In the genomic region with DNA sequence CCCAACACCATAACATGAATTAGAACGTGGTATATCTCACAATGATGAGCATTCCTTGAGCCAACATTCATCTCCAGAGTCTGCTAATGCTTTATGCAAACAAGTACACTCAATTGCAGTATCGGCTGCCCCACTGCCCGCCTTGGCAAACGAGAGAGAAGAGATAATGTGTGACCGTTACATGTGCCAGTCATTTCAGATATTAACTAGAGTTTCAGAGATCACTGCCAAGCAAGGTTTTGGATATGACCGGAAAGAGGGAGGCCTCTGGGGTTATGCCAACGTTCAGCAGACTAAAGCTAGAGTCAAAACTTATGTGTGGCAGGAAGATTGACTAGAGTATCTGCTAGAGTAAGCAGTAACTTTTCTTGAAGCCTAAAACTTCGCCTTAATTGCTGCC, we compare ENCODE assay signal across 27 mouse cellular contexts. TPM values are rescaled to one million over a fixed set of nuclear protein-coding genes. Genes with fewer than 3 reads are reported as not detected.
DNase-seq lines count a peak whose midpoint lies in the region; ATAC-seq and TF ChIP-seq lines count a peak whose summit lies in the region.
"Had no signal": no experiment of that assay in that cellular context is flagged by ENCODE, and none has a peak within 500 bp of the region (broad histone marks: within the 10 kb centered on the region; RNA-seq: fewer than 3 reads in every experiment).

No protein-coding gene starts in this region.

- TF ChIP-seq CTCF in kidney, adult 2 months (conservative IDR thresholded peaks at IDR 0.05; ENCODE audit: insufficient read depth, insufficient read length, low read depth, low read length) = no peak

- H3K9ac ChIP-seq in kidney, embryonic 16.5 days (replicated peaks; ENCODE audit: low read length) = no peak overlapping the region
- H3K9ac ChIP-seq in hindbrain, embryonic 14.5 days = no peak overlapping the region
- H3K9ac ChIP-seq: embryonic facial prominence, embryonic 15.5 days; limb, embryonic 13.5 days; liver, embryonic 13.5 days; lung, embryonic 14.5 days; midbrain, embryonic 13.5 days had no signal

- peaks cover 7% of the 10 kb centered on the region for H3K9me3 ChIP-seq in kidney, embryonic 16.5 days (ENCODE audit: low read length)
- 0 out of 2 replicates have a peak, but pooled peaks cover 5% of the 10 kb centered on the region for H3K9me3 ChIP-seq in hindbrain, embryonic 14.5 days (ENCODE audit: control insufficient read depth, low read length)
- H3K9me3 ChIP-seq: liver, embryonic 13.5 days had no signal

- peak; percentile 7 for DNase-seq in adrenal gland, postnatal 10 days
- DNase-seq in adrenal gland, adult 8-10 months = no peak
- DNase-seq in heart, postnatal 10 days = peak; percentile 40 to 50
- DNase-seq in heart, postnatal 25 days (ENCODE audit: low spot score) = no peak
- DNase-seq in kidney, adult 2 months = peak; percentile 76
- DNase-seq in adipocyte (ENCODE audit: low spot score) = peak; percentile 56
- no peak for DNase-seq in hindbrain, embryonic 14.5 days (ENCODE audit: low spot score)
- DNase-seq: adrenal gland, postnatal 25 days; cerebellum, adult 9-10 months; layer of hippocampus, postnatal 36 days; liver, embryonic 13.5 days; lung, embryonic 14.5 days; spleen, adult 18-20 months had no signal

- intact Hi-C loops in heart, postnatal 10 days (cut with DNase I) = no loop called here
- intact Hi-C loops in heart, postnatal 25 days (cut with DNase I) = no loop called here

- peaks cover 4% of the 10 kb centered on the region; the same call in 1 of the 2 replicates for H3K4me1 ChIP-seq in kidney, adult 2 months (ENCODE audit: control insufficient read depth, insufficient read depth, low read length)
- H3K4me1 ChIP-seq in kidney, embryonic 16.5 days (ENCODE audit: insufficient read depth, low read length) = no peaks in the 10 kb centered on the region
- H3K4me1 ChIP-seq in hindbrain, embryonic 14.5 days (replicated peaks; ENCODE audit: control insufficient read depth, insufficient read depth, low read length) = 0 out of 2 replicates have a peak, but pooled peaks cover 4% of the 10 kb centered on the region
- H3K4me1 ChIP-seq: embryonic facial prominence, embryonic 15.5 days; liver, embryonic 13.5 days had no signal

- no peak overlapping the region for H3K27ac ChIP-seq in kidney, adult 2 months (ENCODE audit: insufficient read depth, low read depth, low read length)
- H3K27ac ChIP-seq in kidney, embryonic 16.5 days (ENCODE audit: low read length) = no peak overlapping the region
- H3K27ac ChIP-seq in hindbrain, embryonic 14.5 days = no peak overlapping the region
- H3K27ac ChIP-seq: embryonic facial prominence, embryonic 15.5 days; layer of hippocampus, adult 2 months; limb, embryonic 13.5 days; liver, embryonic 13.5 days; midbrain, embryonic 13.5 days had no signal

- ATAC-seq in kidney, embryonic 16.5 days (ENCODE audit: low FRiP score, low TSS enrichment) = no peak
- no peak for ATAC-seq in hindbrain, embryonic 14.5 days (ENCODE audit: low FRiP score)
- ATAC-seq: activated CD4-positive, CD25-positive, alpha-beta regulatory T cell, adult 4 months; forebrain, embryonic 14.5 days; hindbrain, embryonic 16.5 days; intestine, embryonic 16.5 days; midbrain, embryonic 13.5 days had no signal

- WGBS in kidney, adult 2 months = 41% methylated on average over 8 of the region's 8 CpGs
- WGBS in kidney, embryonic 16.5 days = 82% methylated on average over 8 of the region's 8 CpGs
- 84% methylated on average over 8 of the region's 8 CpGs for whole genome bisulfite sequencing in hindbrain, embryonic 14.5 days

- H3K36me3 ChIP-seq in kidney, adult 2 months (ENCODE audit: control insufficient read depth, insufficient read depth, low read length) = no peaks in the 10 kb centered on the region
- no peaks in the 10 kb centered on the region for H3K36me3 ChIP-seq in kidney, embryonic 16.5 days (ENCODE audit: insufficient read depth, low read length)
- H3K36me3 ChIP-seq in hindbrain, embryonic 14.5 days (replicated peaks; ENCODE audit: control insufficient read depth, insufficient read depth) = no peaks in the 10 kb centered on the region
- H3K36me3 ChIP-seq: embryonic facial prominence, embryonic 15.5 days; limb, embryonic 13.5 days; liver, embryonic 13.5 days; midbrain, embryonic 13.5 days had no signal

- no peak overlapping the region for H3K4me3 ChIP-seq in kidney, adult 2 months (ENCODE audit: insufficient read depth, low read depth, low read length)
- no peak overlapping the region for H3K4me3 ChIP-seq in kidney, embryonic 16.5 days (ENCODE audit: low read length)
- H3K4me3 ChIP-seq in hindbrain, embryonic 14.5 days (replicated peaks; ENCODE audit: low read length) = no peak overlapping the region
- H3K4me3 ChIP-seq: embryonic facial prominence, embryonic 15.5 days; layer of hippocampus, adult 2 months; limb, embryonic 13.5 days; liver, embryonic 13.5 days; midbrain, embryonic 13.5 days had no signal

- H3K27me3 ChIP-seq in kidney, adult 2 months (replicated peaks; ENCODE audit: control insufficient read depth, insufficient read depth, low read length) = no peaks in the 10 kb centered on the region
- no peaks in the 10 kb centered on the region for H3K27me3 ChIP-seq in kidney, embryonic 16.5 days (ENCODE audit: insufficient read depth, low read length)
- no peaks in the 10 kb centered on the region for H3K27me3 ChIP-seq in hindbrain, embryonic 14.5 days (ENCODE audit: control insufficient read depth, insufficient read depth, low read length)
- H3K27me3 ChIP-seq: embryonic facial prominence, embryonic 15.5 days; limb, embryonic 13.5 days; liver, embryonic 13.5 days; midbrain, embryonic 13.5 days had no signal

- no peak for TF ChIP-seq POLR2A in kidney, adult 2 months (IDR thresholded peaks at IDR 0.05; ENCODE audit: low read depth, low read length)

- H3K4me2 ChIP-seq in kidney, embryonic 16.5 days (replicated peaks; ENCODE audit: low read depth, low read length) = no peak overlapping the region
- H3K4me2 ChIP-seq in hindbrain, embryonic 14.5 days (replicated peaks) = no peak overlapping the region
- H3K4me2 ChIP-seq: embryonic facial prominence, embryonic 15.5 days; limb, embryonic 13.5 days; liver, embryonic 13.5 days; lung, embryonic 14.5 days; midbrain, embryonic 13.5 days had no signal

RNA-seq across cellular contexts. Expression of a gene that starts 35.1 kb away (rescaled TPM):
- total RNA-seq in adrenal gland, postnatal 10 days (2021) = not detected
- total RNA-seq in adrenal gland, adult 8-10 months (2022) = under 1 TPM in 1 of 4 experiments, not detected in 3; 0.31 TPM
- total RNA-seq in heart, postnatal 10 days (2021) = not detected
- total RNA-seq in heart, postnatal 25 days (2021) = not detected
- polyA plus RNA-seq in kidney, adult 2 months (2012; rRNA removed) = not detected in 2 replicates
- polyA plus RNA-seq in kidney, embryonic 16.5 days (2015; fragmentation: Nextera tagmentation; extraction: Ambion mirVana) = 0.14 and 0.22 TPM in 2 replicates
- 0.11 and 0.14 TPM in 2 replicates for polyA plus RNA-seq in hindbrain, embryonic 14.5 days (2014; fragmentation: Nextera tagmentation; extraction: Ambion mirVana)
- total RNA-seq: adrenal gland, postnatal 25 days; common myeloid progenitor, adult 5-6 weeks; gastrocnemius, adult 8-10 months; granulocyte monocyte progenitor cell, adult 5-6 weeks; megakaryocyte, adult 5-6 weeks had no signal
- polyA plus RNA-seq: activated CD4-positive, CD25-positive, alpha-beta regulatory T cell, adult 4 months; intestine, embryonic 16.5 days; liver, embryonic 13.5 days; midbrain, embryonic 13.5 days; neural tube, embryonic 11.5 days had no signal

Comparison
In these comparisons a context has a peak if more than half of its experiments do, and no peak if none do; other contexts are left out.
1. DNase-seq: peak in adrenal gland, postnatal 10 days (single experiment), heart, postnatal 10 days (2 of 2), kidney, adult 2 months (single experiment) and adipocyte (single experiment); none in adrenal gland, adult 8-10 months (single experiment), heart, postnatal 25 days (single experiment) and hindbrain, embryonic 14.5 days (single experiment).